Mouse (Mus musculus) megakaryocyte progenitor cell, adult 5-6 weeks (primary cell): ENCODE results near the gene Cer1. TPM values are rescaled to one million over a fixed set of nuclear protein-coding genes. Genes with fewer than 3 reads are reported as not detected.

ENCODE experiments used
- total RNA-seq, 2 experiments: library from RNA; stranded (forward) in 1 of 2; stranded (reverse) in 1 of 2; fragments of 157-497, 149-512 nt in 1 of 2; fragments of 200-1000 nt in 1 of 2; gene quantifications; 2 replicates each; pipeline versions ENCODE4 v1.2.3 to v1.2.4; 2015 to 2017

Cer1 gene
- total RNA-seq, 2 experiments from 2014 or later, result not detected

Other genes with a start within 250 kb of the Cer1 start
- not detected in 2 replicates for gene Nfib, start 179.4 kb downstream of the Cer1 start, total RNA-seq (2015)
- 0.10 TPM in 1 of 2 replicates, not detected in the other for gene Nfib, start 179.4 kb downstream of the Cer1 start, total RNA-seq (2017)
- 30.4 and 34.9 TPM in 2 replicates for gene Zdhhc21, start 25.2 kb downstream of the Cer1 start, total RNA-seq (2015)
- 19.9 and 21.6 TPM in 2 replicates for gene Zdhhc21, start 25.2 kb downstream of the Cer1 start, total RNA-seq (2017)
- gene Frem1, start 167.2 kb upstream of the Cer1 start, total RNA-seq (2015), result not detected in 2 replicates
- gene Frem1, start 167.2 kb upstream of the Cer1 start, total RNA-seq (2017), result not detected in 2 replicates